Mouse (Mus musculus): ENCODE measurements around the gene Cldn7. TPM values are rescaled to one million over a fixed set of nuclear protein-coding genes. Genes with fewer than 3 reads are reported as not detected.
A peak's percentile ranks its signal among the peaks of the same experiment; 100 is the strongest.

The Cldn7 gene
- polyA plus RNA-seq, 2 experiments from 2014 or later = not detected

GRCm38 (mm10) chr11:69960616-69961015 lies 4.0 kb upstream of the Cldn7 start:
- no peak for ATAC-seq

GRCm38 (mm10) chr11:69961841-69962240 lies 2.7 kb upstream of the Cldn7 start:
- ATAC-seq = no peak

- ATAC-seq = no peak
Measured at GRCm38 (mm10) chr11:69965271-69966005, 859 bp downstream of the Cldn7 start.

GRCm38 (mm10) chr11:69966006-69966859 lies 1.7 kb downstream of the Cldn7 start:
- ATAC-seq = no peak

- no peak for ATAC-seq
Measured at GRCm38 (mm10) chr11:69966860-69967517, 2.4 kb downstream of the Cldn7 start.

GRCm38 (mm10) chr11:69968793-69969192 lies 4.2 kb downstream of the Cldn7 start:
- no peak for ATAC-seq

- ATAC-seq = no peak
Measured at GRCm38 (mm10) chr11:69970222-69970621, 5.6 kb downstream of the Cldn7 start.

GRCm38 (mm10) chr11:69970775-69971174 lies 6.2 kb downstream of the Cldn7 start:
- ATAC-seq = no peak

- no peak for ATAC-seq
Measured at GRCm38 (mm10) chr11:69974907-69975306, 10.3 kb downstream of the Cldn7 start.

- no peak for ATAC-seq
Measured at GRCm38 (mm10) chr11:69976271-69976670, 11.7 kb downstream of the Cldn7 start.

GRCm38 (mm10) chr11:69979827-69980195 lies 15.2 kb downstream of the Cldn7 start:
- no peak for ATAC-seq

- peak; percentile 78 for ATAC-seq
Measured at GRCm38 (mm10) chr11:69980196-69981140, 15.9 kb downstream of the Cldn7 start.

- ATAC-seq = peak; percentile 35
Measured at GRCm38 (mm10) chr11:69981141-69981762, 16.7 kb downstream of the Cldn7 start, which contains the start of gene Ctdnep1. Ctdnep1 (plus strand) TSS chr11:69981156.

GRCm38 (mm10) chr11:69982225-69982624 lies 17.6 kb downstream of the Cldn7 start, which contains the start of gene Elp5:
Elp5 (minus strand) TSS chr11:69982517.
- ATAC-seq = no peak

GRCm38 (mm10) chr11:69982877-69983276 lies 18.3 kb downstream of the Cldn7 start:
- no peak for ATAC-seq

- no peak for ATAC-seq
Measured at GRCm38 (mm10) chr11:69983377-69983776, 18.8 kb downstream of the Cldn7 start.

GRCm38 (mm10) chr11:69984431-69984830 lies 19.9 kb downstream of the Cldn7 start:
- ATAC-seq = no peak

- ATAC-seq = no peak
Measured at GRCm38 (mm10) chr11:69989949-69990348, 25.4 kb downstream of the Cldn7 start.

GRCm38 (mm10) chr11:69990850-69991691 lies 26.5 kb downstream of the Cldn7 start, which contains the start of gene Gabarap:
Gabarap (plus strand) TSS chr11:69991143.
- peak; percentile 53 for ATAC-seq

- no peak for ATAC-seq
Measured at GRCm38 (mm10) chr11:69991711-69992110, 27.1 kb downstream of the Cldn7 start.

Data from activated CD4-positive, CD25-positive, alpha-beta regulatory T cell, adult 4 months (primary cell).